Mouse (Mus musculus) CH12.LX (cell line): ENCODE results near the gene Tbc1d16. TPM values are rescaled to one million over a fixed set of nuclear protein-coding genes. Genes with fewer than 3 reads are reported as not detected.

ENCODE experiments used
- DNase-seq: peaks from one replicate; pipeline ENCODE4 v3.0.0-alpha.2; 2013; ENCODE audit errors: extremely low read depth
- H3K27ac ChIP-seq: 2 replicates; pipeline ENCODE4 v1.5.1; 2012; ENCODE audit warnings: low read depth, mild to moderate bottlenecking, control low read depth, moderate library complexity; ENCODE audit not compliant: insufficient read depth
- H3K27me3 ChIP-seq: replicated peaks from 2 replicates; pipeline ENCODE3; 2012; ENCODE audit warnings: inconsistent platforms
- H3K36me3 ChIP-seq, 2 experiments: replicated peaks in 1 of 2; 2 replicates each; pipeline versions ENCODE3 to v1.6.1; 2012; ENCODE audit warnings: inconsistent platforms in 1 of 2, low read length in 1 of 2, mild to moderate bottlenecking in 1 of 2, mixed read lengths in 1 of 2, moderate library complexity in 1 of 2; ENCODE audit not compliant: control insufficient read depth in 1 of 2, insufficient read depth in 1 of 2
- H3K4me1 ChIP-seq, 2 experiments: 2 replicates each; pipeline ENCODE4 v1.6.1; 2012; ENCODE audit warnings: inconsistent platforms in 1 of 2, moderate library complexity in 1 of 2; ENCODE audit not compliant: insufficient read depth in 2 of 2, control insufficient read depth in 1 of 2
- H3K4me2 ChIP-seq: 2 replicates; pipeline ENCODE4 v1.6.1; 2012; ENCODE audit warnings: low read depth, mild to moderate bottlenecking, control low read depth; ENCODE audit not compliant: poor library complexity, insufficient read depth, severe bottlenecking
- H3K4me3 ChIP-seq, 3 experiments: fragments of 150-350 bp in 1 of 3; sonication (generic) in 1 of 3; replicated peaks in 1 of 3; 2 replicates each; pipeline versions ENCODE3 to v1.5.1; 2011 to 2012; ENCODE audit warnings: low read depth in 2 of 3, low read length in 2 of 3, mild to moderate bottlenecking in 2 of 3, moderate library complexity in 2 of 3, control low read depth in 1 of 3, improper control_type of control experiment in 1 of 3, inconsistent platforms in 1 of 3, mixed read lengths in 1 of 3; ENCODE audit not compliant: poor library complexity in 1 of 3
- H3K79me2 ChIP-seq: replicated peaks from 2 replicates; pipeline ENCODE4 v1.6.1; 2012; ENCODE audit warnings: mild to moderate bottlenecking, moderate library complexity; ENCODE audit not compliant: control insufficient read depth, poor library complexity, insufficient read depth, severe bottlenecking; ENCODE audit errors: extremely low read depth
- H3K9ac ChIP-seq: 2 replicates; pipeline ENCODE4 v1.6.1; 2012; ENCODE audit warnings: low read depth, mild to moderate bottlenecking, control low read depth, moderate library complexity; ENCODE audit not compliant: insufficient read depth
- H3K9me3 ChIP-seq: replicated peaks from 2 replicates; pipeline ENCODE3; 2012; ENCODE audit warnings: low read length, inconsistent platforms, mixed read lengths
- BHLHE40 ChIP-seq: IDR thresholded peaks from 2 replicates; pipeline ENCODE4 v1.6.1; 2011; ENCODE audit warnings: mild to moderate bottlenecking, low read depth, low read length, improper control_type of control experiment
- CTCF ChIP-seq, 2 experiments: IDR thresholded peaks in 1 of 2; conservative IDR thresholded peaks in 1 of 2; 2 replicates each; pipeline ENCODE4 v1.5.1; 2011 to 2012; ENCODE audit warnings: low read depth in 2 of 2, low read length in 2 of 2, improper control_type of control experiment in 1 of 2, inconsistent platforms in 1 of 2, mild to moderate bottlenecking in 1 of 2, moderate library complexity in 1 of 2
- ELF1 ChIP-seq: IDR thresholded peaks from 2 replicates; pipeline ENCODE4 v1.6.1; 2014; ENCODE audit warnings: low read depth, mild to moderate bottlenecking, inconsistent platforms, low read length, improper control_type of control experiment
- ETS1 ChIP-seq: conservative IDR thresholded peaks from 2 replicates; pipeline ENCODE4 v1.6.1; 2012; ENCODE audit warnings: low read depth, mild to moderate bottlenecking, inconsistent platforms, low read length, improper control_type of control experiment, moderate library complexity
- HCFC1 ChIP-seq: IDR thresholded peaks from 2 replicates; pipeline ENCODE4 v1.6.1; 2012; ENCODE audit warnings: low read depth, mild to moderate bottlenecking, inconsistent platforms, low read length, improper control_type of control experiment
- MAFK ChIP-seq: IDR thresholded peaks from 2 replicates; pipeline ENCODE4 v1.6.1; 2011; ENCODE audit warnings: low read length, improper control_type of control experiment; ENCODE audit not compliant: insufficient replicate concordance
- MAX ChIP-seq: IDR thresholded peaks from 2 replicates; pipeline ENCODE4 v1.6.1; 2011; ENCODE audit warnings: low read length, improper control_type of control experiment
- MAZ ChIP-seq: IDR thresholded peaks from 2 replicates; pipeline ENCODE4 v1.6.1; 2012; ENCODE audit warnings: low read depth, mild to moderate bottlenecking, inconsistent platforms, low read length, improper control_type of control experiment, moderate library complexity
- MEF2A ChIP-seq: IDR thresholded peaks from 2 replicates; pipeline ENCODE4 v1.6.1; 2014; ENCODE audit warnings: low read depth, mild to moderate bottlenecking, inconsistent platforms, low read length, improper control_type of control experiment, borderline replicate concordance
- NELFE ChIP-seq: IDR thresholded peaks from 2 replicates; pipeline ENCODE4 v1.6.1; 2011; ENCODE audit warnings: low read depth, low read length, improper control_type of control experiment
- POLR2A ChIP-seq: IDR thresholded peaks from 2 replicates; pipeline ENCODE4 v1.6.1; 2011; ENCODE audit warnings: low read depth, mild to moderate bottlenecking, improper control_type of control experiment, low read length
- POLR2AphosphoS2 ChIP-seq: IDR thresholded peaks from 2 replicates; pipeline ENCODE4 v1.6.1; 2011; ENCODE audit warnings: low read depth, low read length, improper control_type of control experiment
- RAD21 ChIP-seq: IDR thresholded peaks from 2 replicates; pipeline ENCODE4 v1.6.1; 2011; ENCODE audit warnings: low read depth, mild to moderate bottlenecking, low read length, improper control_type of control experiment, moderate library complexity
- RCOR1 ChIP-seq: conservative IDR thresholded peaks from 2 replicates; pipeline ENCODE4 v1.6.1; 2012; ENCODE audit warnings: low read depth, mild to moderate bottlenecking, inconsistent platforms, low read length, improper control_type of control experiment
- SIN3A ChIP-seq: IDR thresholded peaks from 2 replicates; pipeline ENCODE4 v1.6.1; 2012; ENCODE audit warnings: low read length, improper control_type of control experiment, inconsistent platforms
- SMC3 ChIP-seq: IDR thresholded peaks from 2 replicates; pipeline ENCODE4 v1.6.1; 2011; ENCODE audit warnings: low read depth, low read length, improper control_type of control experiment
- TBP ChIP-seq: conservative IDR thresholded peaks from 2 replicates; pipeline ENCODE4 v1.6.1; 2011; ENCODE audit warnings: low read depth, low read length, improper control_type of control experiment
- TCF12 ChIP-seq: IDR thresholded peaks from 2 replicates; pipeline ENCODE4 v1.6.1; 2014; ENCODE audit warnings: low read depth, mild to moderate bottlenecking, inconsistent platforms, low read length, improper control_type of control experiment
- UBTF ChIP-seq: IDR thresholded peaks from 2 replicates; pipeline ENCODE4 v1.6.1; 2012; ENCODE audit warnings: low read depth, mild to moderate bottlenecking, inconsistent platforms, low read length, improper control_type of control experiment, moderate library complexity
- USF2 ChIP-seq: conservative IDR thresholded peaks from 2 replicates; pipeline ENCODE4 v1.6.1; 2011; ENCODE audit warnings: low read depth, low read length, improper control_type of control experiment
- dilution Hi-C: fragments of 300-500 bp; cut with MboI; formaldehyde crosslinking; loops from 2 replicates; pipeline ENCODE4 v1.14.3; 2020; ENCODE audit warnings: low sequenced_read_pairs; ENCODE audit not compliant: extremely low pct_unique_long_range_greater_than_20kb, extremely low pct_ligation_motif_present
- in situ Hi-C: fragments of 300-500 bp; cut with MboI; formaldehyde crosslinking; loops from 3 replicates; pipeline ENCODE4 v1.14.3; 2019; ENCODE audit warnings: low sequenced_read_pairs, low pct_ligation_motif_present, low pct_unique_long_range_greater_than_20kb, mixed read lengths
- polyA plus RNA-seq: library from polyadenylated mRNA; unstranded; fragments of >175 nt; gene quantifications from 2 replicates; pipeline ENCODE4 v1.2.1, GENCODE M21; 2012; ENCODE audit warnings: low read depth; ENCODE audit not compliant: insufficient read length
- total RNA-seq, 2 experiments: library from RNA; depleted of rRNA; stranded (reverse); fragments of 300-350 nt in 1 of 2; fragments of >200 nt in 1 of 2; gene quantifications; 2 replicates each; pipeline ENCODE4 v1.2.3; 2012 to 2014

The Tbc1d16 gene
- total and polyA plus RNA-seq, 3 experiments: 0.79 to 15.9 (median 2.7) TPM

GRCm38 (mm10) chr11:119127147-119127546, 101.2 kb downstream of the Tbc1d16 start:
- no peaks in the 10 kb centered on the region for H3K36me3 ChIP-seq
- peak overlapping the region in 1 of 3 experiments; percentile 20 for H3K4me3 ChIP-seq
- TF ChIP-seq RCOR1 (no peak), UBTF (0 out of 2 replicates have a peak, but pooled peaks have one; percentile 83), TBP (0 out of 2 replicates have a peak, but pooled peaks have one; percentile 42), NELFE (peak; percentile 5; the same call in 1 of the 2 replicates), HCFC1 (no peak), BHLHE40 (peak; percentile 56; the same call in 1 of the 2 replicates), TCF12 (peak; percentile 54), MAZ (0 out of 2 replicates have a peak, but pooled peaks have one; percentile 5), POLR2A (peak; percentile 42), ELF1 (peak; percentile 41; the same call in 1 of the 2 replicates)
- TF ChIP-seq, all 38 proteins: peak for 8
- dilution Hi-C loops (no loop called here), in situ Hi-C loops (loop anchor here (5.0 kb wide), 1 partner anchor 35 kb away; no protein-coding TSS in a partner anchor)
- H3K27me3 ChIP-seq: no peaks in the 10 kb centered on the region
- H3K9ac ChIP-seq: no peak overlapping the region
- H3K79me2 ChIP-seq: no peaks in the 10 kb centered on the region
- peak overlapping the region; percentile 87 for H3K27ac ChIP-seq
- DNase-seq: no peak
- H3K4me2 ChIP-seq: no peak overlapping the region; the same call in 1 of the 2 replicates
- peaks cover 8% of the 10 kb centered on the region for H3K9me3 ChIP-seq
- H3K4me1 ChIP-seq: peaks cover 71 to 98% of the 10 kb centered on the region in 2 experiments

DNA sequence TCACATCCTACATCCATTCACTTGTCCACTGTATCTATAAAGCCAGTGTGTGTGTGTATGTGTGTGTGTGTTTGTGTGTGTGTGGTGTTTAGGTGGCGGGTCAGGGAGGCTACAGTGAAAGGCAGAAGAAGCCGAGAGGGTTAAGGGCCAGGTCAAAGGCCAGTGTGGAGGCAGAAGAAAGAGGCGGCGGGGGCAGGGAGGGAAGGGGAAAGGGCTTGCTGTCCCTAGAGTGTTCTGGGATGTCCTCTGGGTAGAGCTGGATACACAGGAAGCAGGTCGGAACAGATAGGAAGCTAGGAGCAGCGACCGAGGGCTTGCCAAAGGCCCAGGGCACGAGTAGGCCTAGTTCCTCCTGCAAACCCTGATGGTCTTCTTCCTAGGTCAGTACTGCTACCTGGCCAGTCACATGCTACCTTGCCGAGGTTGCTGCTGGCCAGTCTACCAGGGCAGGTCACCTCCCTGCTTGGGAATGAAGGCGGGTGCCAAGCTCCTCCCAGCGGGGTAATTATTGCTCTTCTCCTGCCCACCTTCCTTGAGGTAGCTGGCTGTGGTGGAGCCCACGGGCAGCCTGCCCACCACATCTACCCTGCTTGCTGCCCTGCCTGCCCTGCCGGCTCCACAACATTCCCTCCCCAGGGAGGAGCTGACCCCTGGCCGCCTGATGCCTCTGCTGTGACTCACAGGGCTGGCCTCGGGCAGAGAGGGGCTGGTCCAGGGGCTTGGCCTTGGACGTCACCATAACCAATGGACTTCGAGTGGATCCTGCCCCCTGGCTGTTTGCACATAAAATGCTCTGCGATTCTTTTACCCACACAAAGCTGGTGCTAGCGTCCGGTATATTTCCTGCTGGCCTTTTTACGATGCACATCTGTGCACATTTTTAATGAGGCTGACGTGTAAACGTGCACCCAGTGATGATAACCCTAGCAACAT, 102.1 kb downstream of the Tbc1d16 start:
- H3K9ac ChIP-seq: no peak overlapping the region
- TF ChIP-seq POLR2AphosphoS2: no peak
- no peak for TF ChIP-seq MAFK
- TF ChIP-seq RCOR1: no peak
- peak in 1 of 2 experiments; percentile 51; a peak in 2 of 4 replicates for TF ChIP-seq CTCF (conservative IDR thresholded peaks at IDR 0.05 in 1 of 2, IDR thresholded peaks at IDR 0.05 in 1 of 2; ENCODE audit: low read depth in 2 of 2, low read length in 2 of 2)
- peak; percentile 29 for TF ChIP-seq RAD21
- no peak for TF ChIP-seq SIN3A
- TF ChIP-seq POLR2A: no peak; the same call in 1 of the 2 replicates
- no peak for TF ChIP-seq USF2
- peak; percentile 49 for TF ChIP-seq SMC3
- TF ChIP-seq MEF2A: no peak
- TF ChIP-seq ETS1: no peak
- TF ChIP-seq TCF12: peak; percentile 12; the same call in 1 of the 2 replicates
- no peak for TF ChIP-seq MAZ
- TF ChIP-seq MAX: no peak

More for the DNA sequence above, 102.1 kb downstream of the Tbc1d16 start:
- Histone ChIP-seq H3K27me3 (no peaks in the 10 kb centered on the region), H3K36me3 (no peaks in the 10 kb centered on the region), H3K9me3 (peaks cover 5% of the 10 kb centered on the region), H3K27ac (0 out of 2 replicates have a peak overlapping the region, but pooled peaks have one; percentile 0), H3K4me3 (no peak overlapping the region), H3K4me2 (no peak overlapping the region), H3K79me2 (no peaks in the 10 kb centered on the region), H3K4me1 (peaks cover 66 to 98% of the 10 kb centered on the region in 2 experiments)
- in situ Hi-C loops (loop anchor here (5.0 kb wide), 1 partner anchor 34 kb away; no protein-coding TSS in a partner anchor), dilution Hi-C loops (no loop called here)
- no peak for DNase-seq
